Mouse (Mus musculus) spleen, postnatal 4 days (tissue): ENCODE measurements around the gene Brd3os.

Experiments used
- DNase-seq, 2 experiments: peaks; one replicate each; pipeline ENCODE4 v3.0.0; 2022; ENCODE audit warnings: low spot score in 2 of 2

Brd3os gene

GRCm38 (mm10) chr2:27441767-27442707 is at the start of gene Brd3os:
Gene Brd3os (plus strand): TSS chr2:27442324.
- peak; percentile 79 to 88 for DNase-seq

GRCm38 (mm10) chr2:27394158-27394832 is 47.8 kb upstream of the Brd3os start:
- no peak for DNase-seq

- no peak for DNase-seq
These were observed 45.3 kb upstream of the Brd3os start for GRCm38 (mm10) chr2:27396656-27397440.

- no peak for DNase-seq
These were observed 42.0 kb upstream of the Brd3os start for GRCm38 (mm10) chr2:27400083-27400482.

GRCm38 (mm10) chr2:27401544-27401943 is 40.6 kb upstream of the Brd3os start:
- DNase-seq = no peak

GRCm38 (mm10) chr2:27404375-27405093 is 37.6 kb upstream of the Brd3os start:
- DNase-seq = no peak

GRCm38 (mm10) chr2:27405094-27405884 is 36.8 kb upstream of the Brd3os start:
- DNase-seq = no peak

GRCm38 (mm10) chr2:27406928-27407327 is 35.2 kb upstream of the Brd3os start:
- no peak for DNase-seq

- DNase-seq = no peak
These were observed 33.9 kb upstream of the Brd3os start for GRCm38 (mm10) chr2:27408194-27408593.

- no peak for DNase-seq
These were observed 31.5 kb upstream of the Brd3os start for GRCm38 (mm10) chr2:27410518-27411140.

GRCm38 (mm10) chr2:27411688-27412174 is 30.4 kb upstream of the Brd3os start:
- peak in 1 of 2 experiments; percentile 48 for DNase-seq

GRCm38 (mm10) chr2:27412245-27412800 is 29.8 kb upstream of the Brd3os start:
- no peak for DNase-seq

- no peak for DNase-seq
These were observed 28.6 kb upstream of the Brd3os start for GRCm38 (mm10) chr2:27413582-27413935.

- DNase-seq = no peak
These were observed 28.0 kb upstream of the Brd3os start for GRCm38 (mm10) chr2:27413936-27414657.

- DNase-seq = no peak
These were observed 26.9 kb upstream of the Brd3os start for GRCm38 (mm10) chr2:27415060-27415783.

GRCm38 (mm10) chr2:27416425-27416824 is 25.7 kb upstream of the Brd3os start:
- no peak for DNase-seq

- DNase-seq = no peak
These were observed 24.4 kb upstream of the Brd3os start for GRCm38 (mm10) chr2:27417648-27418153.

- no peak for DNase-seq
These were observed 23.5 kb upstream of the Brd3os start for GRCm38 (mm10) chr2:27418577-27419070.
